Mouse (Mus musculus) kidney, embryonic 15.5 days (tissue): ENCODE measurements around the gene Pax1. TPM values are rescaled to one million over a fixed set of nuclear protein-coding genes. Genes with fewer than 3 reads are reported as not detected.

Experiments
- ATAC-seq: fragments of 200-750 bp; cut with Nextera tagmentation; replicated peaks from 2 replicates; pipeline ENCODE4 v1.8.0; 2017; ENCODE audit warnings: moderate TSS enrichment; ENCODE audit not compliant: low FRiP score
- H3K27ac ChIP-seq: fragments of 300-500 bp; sonication (generic); 2 replicates; pipeline ENCODE4 v1.5.1; 2015; ENCODE audit warnings: mild to moderate bottlenecking, inconsistent platforms
- H3K27me3 ChIP-seq: fragments of 300-500 bp; sonication (generic); 2 replicates; pipeline ENCODE4 v1.6.1; 2015; ENCODE audit warnings: inconsistent platforms
- H3K36me3 ChIP-seq: fragments of 300-500 bp; sonication (generic); 2 replicates; pipeline ENCODE4 v1.6.1; 2015; ENCODE audit warnings: inconsistent platforms
- H3K4me1 ChIP-seq: fragments of 300-500 bp; sonication (generic); 2 replicates; pipeline ENCODE4 v1.6.1; 2015; ENCODE audit warnings: inconsistent platforms
- H3K4me2 ChIP-seq: fragments of 300-500 bp; sonication (generic); 2 replicates; pipeline ENCODE4 v1.6.1; 2015; ENCODE audit warnings: moderate library complexity, mild to moderate bottlenecking, inconsistent platforms
- H3K4me3 ChIP-seq: fragments of 300-500 bp; sonication (generic); replicated peaks from 2 replicates; pipeline ENCODE4 v1.5.1; 2015; ENCODE audit warnings: mild to moderate bottlenecking, inconsistent platforms
- H3K9ac ChIP-seq: fragments of 300-500 bp; sonication (generic); 2 replicates; pipeline ENCODE4 v1.6.1; 2015; ENCODE audit warnings: mild to moderate bottlenecking, inconsistent platforms
- H3K9me3 ChIP-seq: fragments of 300-500 bp; sonication (generic); replicated peaks from 2 replicates; pipeline ENCODE4 v1.6.1; 2016; ENCODE audit warnings: inconsistent platforms
- WGBS: fragments of 180-500 bp; shearing (Covaris S2); methylation state at CpG from one replicate; pipeline ENCODE4 v1.1.7; 2015; ENCODE audit warnings: mixed read lengths; 5-methylcytosine and 5-hydroxymethylcytosine counted together
- polyA plus RNA-seq: library from polyadenylated mRNA; unstranded; fragments of >200 nt; fragmentation: Nextera tagmentation; extraction: Ambion mirVana; gene quantifications from 2 replicates; pipeline ENCODE4 v1.2.1, GENCODE M21; 2015

Pax1 gene
- polyA plus RNA-seq, 1 experiment from 2014 or later: 0.32 TPM

DNA sequence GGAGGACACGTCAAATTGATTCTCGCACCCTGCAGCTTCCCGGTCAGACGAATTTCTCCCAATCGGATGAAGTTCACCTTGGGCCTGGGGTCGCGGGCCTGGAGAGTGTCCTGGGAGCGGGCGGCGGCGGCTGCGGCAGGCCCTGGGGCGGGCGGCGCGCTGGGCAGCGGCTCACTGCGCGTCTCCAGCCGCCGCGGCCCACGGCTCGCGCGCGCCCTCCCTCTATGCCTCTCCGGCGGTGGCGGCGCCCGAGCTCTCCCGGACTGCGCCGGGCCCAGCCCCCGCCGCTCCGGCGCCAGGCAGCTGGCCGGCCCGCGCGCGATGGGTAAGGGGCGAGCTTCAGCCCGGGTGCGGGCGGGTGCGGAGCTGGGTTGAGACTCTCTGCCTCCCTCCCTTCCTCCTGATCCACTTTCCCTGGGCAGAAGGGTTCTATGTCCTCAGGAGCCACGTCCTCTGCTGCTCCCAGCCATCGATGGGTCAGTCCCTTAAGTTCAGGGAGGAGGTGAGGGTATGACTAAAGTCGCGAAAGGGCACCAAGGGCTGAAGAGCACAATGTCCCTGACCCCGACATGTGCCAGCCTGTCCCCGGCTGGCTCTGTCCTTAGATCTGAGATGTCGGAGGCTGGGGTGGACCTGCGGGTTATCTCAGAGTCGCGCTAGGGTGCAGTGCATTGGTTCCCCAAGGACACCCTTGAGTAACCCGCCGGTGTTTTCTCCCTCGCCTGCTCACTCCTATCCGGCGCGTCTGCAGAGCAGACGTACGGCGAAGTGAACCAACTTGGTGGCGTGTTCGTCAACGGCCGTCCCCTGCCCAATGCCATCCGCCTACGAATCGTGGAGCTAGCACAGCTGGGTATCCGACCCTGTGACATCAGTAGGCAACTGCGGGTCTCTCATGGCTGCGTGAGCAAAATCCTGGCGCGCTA is 3.5 kb downstream of the Pax1 start:
- ATAC-seq: peak; percentile 61
- Histone ChIP-seq H3K27me3 (peaks cover 94% of the 10 kb centered on the region), H3K4me1 (peaks cover 21% of the 10 kb centered on the region), H3K9me3 (no peaks in the 10 kb centered on the region), H3K4me3 (peak overlapping the region; percentile 34), H3K4me2 (peak overlapping the region; percentile 56), H3K9ac (no peak overlapping the region), H3K27ac (no peak overlapping the region), H3K36me3 (no peaks in the 10 kb centered on the region)
- under 1% methylated on average over 80 of the region's 80 CpGs for WGBS

DNA sequence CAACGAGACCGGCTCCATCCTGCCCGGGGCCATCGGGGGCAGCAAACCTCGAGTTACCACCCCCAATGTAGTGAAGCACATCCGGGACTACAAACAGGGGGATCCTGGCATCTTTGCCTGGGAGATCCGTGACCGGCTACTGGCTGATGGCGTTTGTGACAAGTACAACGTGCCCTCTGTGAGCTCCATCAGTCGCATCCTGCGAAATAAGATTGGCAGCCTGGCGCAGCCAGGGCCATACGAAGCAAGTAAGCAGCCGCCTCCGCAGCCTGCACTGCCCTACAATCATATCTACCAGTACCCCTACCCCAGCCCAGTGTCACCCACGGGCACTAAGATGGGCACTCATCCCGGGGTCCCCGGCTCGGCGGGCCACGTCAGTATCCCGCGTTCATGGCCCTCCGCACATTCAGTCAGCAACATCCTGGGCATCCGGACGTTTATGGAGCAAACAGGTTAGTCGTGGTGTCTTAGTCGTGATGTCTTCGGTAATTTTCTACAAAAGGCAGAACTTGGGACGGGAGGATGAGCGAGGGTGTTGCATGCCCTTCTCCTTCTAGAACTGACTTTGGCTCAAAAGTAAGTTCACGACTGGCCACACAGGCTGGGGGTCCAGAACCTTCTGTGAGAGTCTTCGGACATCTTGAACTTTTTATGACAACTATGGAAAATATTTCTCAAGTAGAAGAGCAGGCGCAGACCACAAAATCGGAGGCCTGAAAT is 4.3 kb downstream of the Pax1 start:
- Histone ChIP-seq H3K4me3 (0 out of 2 replicates have a peak overlapping the region, but pooled peaks have one; percentile 34), H3K9me3 (no peaks in the 10 kb centered on the region), H3K9ac (no peak overlapping the region), H3K27ac (no peak overlapping the region), H3K27me3 (peaks cover 94% of the 10 kb centered on the region), H3K4me2 (peak overlapping the region; percentile 56; the same call in 1 of the 2 replicates), H3K36me3 (no peaks in the 10 kb centered on the region), H3K4me1 (peaks cover 21% of the 10 kb centered on the region)
- no peak for ATAC-seq
- WGBS: 1% methylated on average over 36 of the region's 36 CpGs

DNA sequence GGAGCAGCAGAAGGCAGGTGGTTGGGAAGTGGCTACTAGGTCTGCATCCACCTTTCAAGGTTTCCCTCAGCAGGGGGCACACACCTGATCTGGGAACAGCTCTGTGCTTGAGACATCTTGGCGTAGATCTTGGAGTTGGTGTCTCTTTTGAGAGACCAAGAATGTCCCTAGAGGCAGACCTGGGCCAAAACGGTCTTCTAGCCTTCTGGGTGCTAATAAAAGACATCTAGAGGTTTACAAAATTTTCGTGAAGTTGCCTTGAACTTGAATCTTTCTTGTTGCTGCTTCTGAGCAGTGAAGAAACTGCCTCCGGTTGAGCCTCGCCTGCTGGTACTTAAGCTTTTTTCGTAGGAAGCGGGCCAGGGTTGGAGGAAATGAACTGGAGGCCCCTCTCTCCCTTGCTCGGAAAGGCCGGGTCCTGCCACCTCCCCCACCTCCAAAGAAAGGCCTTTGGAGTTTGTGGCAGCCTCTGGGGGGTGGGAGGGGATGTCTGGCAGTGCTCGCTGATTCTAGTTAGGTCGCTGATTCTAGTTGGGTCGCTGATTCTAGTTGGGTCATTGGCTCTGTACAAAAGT is 5.6 kb downstream of the Pax1 start:
- Histone ChIP-seq H3K4me2 (no peak overlapping the region), H3K27me3 (peaks cover 93% of the 10 kb centered on the region), H3K27ac (no peak overlapping the region), H3K9me3 (no peaks in the 10 kb centered on the region), H3K4me1 (peaks cover 21% of the 10 kb centered on the region), H3K4me3 (no peak overlapping the region), H3K36me3 (no peaks in the 10 kb centered on the region), H3K9ac (no peak overlapping the region)
- WGBS: 3% methylated on average over 12 of the region's 12 CpGs
- ATAC-seq: no peak

DNA sequence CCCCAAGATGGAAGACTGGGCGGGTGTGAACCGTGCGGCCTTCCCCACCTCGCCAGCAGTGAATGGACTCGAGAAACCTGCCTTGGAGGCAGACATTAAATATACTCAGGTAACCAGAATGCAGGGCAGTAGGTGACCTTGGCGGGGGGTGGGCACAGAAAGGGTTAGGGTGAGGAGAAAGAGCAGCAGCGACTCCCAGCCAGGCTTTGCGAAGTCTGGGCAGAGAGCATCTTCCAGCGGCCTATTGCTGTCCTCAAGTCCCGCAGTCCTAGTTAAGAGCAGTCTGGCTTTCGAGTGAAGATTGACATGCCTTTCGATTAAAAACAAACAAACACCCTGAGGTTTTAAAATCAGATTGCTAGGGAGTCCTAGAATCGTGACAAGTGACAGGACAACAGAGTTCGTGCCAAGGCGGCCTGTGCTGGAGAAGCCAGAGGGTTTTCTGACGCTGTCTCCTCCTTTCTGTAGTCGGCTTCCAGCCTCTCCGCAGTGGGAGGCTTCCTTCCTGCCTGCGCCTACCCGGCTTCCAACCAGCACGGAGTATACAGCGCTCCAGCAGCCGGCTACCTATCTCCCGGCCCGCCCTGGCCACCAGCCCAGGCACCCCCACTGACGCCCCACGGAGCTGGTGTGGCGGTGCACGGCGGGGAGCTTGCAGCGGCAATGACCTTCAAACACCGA is 6.3 kb downstream of the Pax1 start:
- Histone ChIP-seq H3K36me3 (no peaks in the 10 kb centered on the region), H3K9me3 (no peaks in the 10 kb centered on the region), H3K4me2 (0 out of 2 replicates have a peak overlapping the region, but pooled peaks have one; percentile 25), H3K27me3 (peaks cover 93% of the 10 kb centered on the region), H3K4me1 (peaks cover 21% of the 10 kb centered on the region), H3K27ac (no peak overlapping the region), H3K4me3 (no peak overlapping the region), H3K9ac (no peak overlapping the region)
- ATAC-seq: no peak; the same call in 1 of the 2 replicates
- 2% methylated on average over 32 of the region's 32 CpGs for WGBS

DNA sequence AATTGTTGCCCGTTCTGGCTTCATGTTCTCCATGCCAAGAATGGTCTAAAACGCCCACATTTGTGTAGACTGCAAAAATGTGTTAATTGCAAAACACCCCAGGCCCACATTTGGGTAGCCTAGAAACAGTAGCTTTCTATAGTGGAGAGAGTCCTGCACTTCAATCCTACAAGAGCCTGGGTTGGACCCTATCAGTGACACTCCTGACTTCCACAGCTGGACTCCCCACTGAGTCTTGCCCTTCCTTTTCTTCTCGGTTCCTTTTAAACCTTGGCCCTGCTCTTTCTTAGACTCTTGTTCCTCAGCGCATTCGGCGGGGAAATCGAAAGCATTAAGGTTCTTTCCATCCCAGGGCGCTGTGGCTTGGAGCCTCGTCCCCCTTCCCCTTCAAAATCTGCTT is 7.8 kb downstream of the Pax1 start:
- Histone ChIP-seq H3K36me3 (no peaks in the 10 kb centered on the region), H3K4me3 (no peak overlapping the region), H3K27me3 (peaks cover 93% of the 10 kb centered on the region), H3K27ac (no peak overlapping the region), H3K9me3 (no peaks in the 10 kb centered on the region), H3K9ac (no peak overlapping the region), H3K4me2 (no peak overlapping the region), H3K4me1 (peaks cover 29% of the 10 kb centered on the region)
- no peak for ATAC-seq
- 3% methylated on average over 9 of the region's 9 CpGs for WGBS

DNA sequence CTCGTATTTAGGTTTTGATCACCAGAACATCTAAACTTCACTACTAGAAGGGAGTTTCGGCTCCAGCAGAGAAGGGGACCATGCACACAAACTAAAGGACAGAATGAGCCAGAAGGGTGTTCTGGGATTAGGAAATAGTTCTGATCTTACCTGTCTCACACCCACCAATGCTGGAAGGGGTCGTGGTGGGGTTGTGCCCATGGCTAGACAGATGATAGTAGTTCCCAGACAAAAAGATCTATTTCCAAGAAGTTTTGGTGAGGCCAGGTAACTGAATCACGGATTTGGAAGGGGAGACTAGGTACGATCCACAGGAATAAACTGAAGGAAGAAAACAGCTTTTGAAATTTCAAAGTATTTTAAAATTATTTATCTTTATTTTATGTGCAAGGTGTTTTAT is 8.4 kb downstream of the Pax1 start:
- Histone ChIP-seq H3K4me1 (peaks cover 24% of the 10 kb centered on the region), H3K27ac (no peak overlapping the region), H3K9ac (no peak overlapping the region), H3K9me3 (no peaks in the 10 kb centered on the region), H3K4me3 (no peak overlapping the region), H3K36me3 (no peaks in the 10 kb centered on the region), H3K4me2 (no peak overlapping the region), H3K27me3 (peaks cover 93% of the 10 kb centered on the region)
- no peak for ATAC-seq
- WGBS: 10% methylated on average over 5 of the region's 5 CpGs

DNA sequence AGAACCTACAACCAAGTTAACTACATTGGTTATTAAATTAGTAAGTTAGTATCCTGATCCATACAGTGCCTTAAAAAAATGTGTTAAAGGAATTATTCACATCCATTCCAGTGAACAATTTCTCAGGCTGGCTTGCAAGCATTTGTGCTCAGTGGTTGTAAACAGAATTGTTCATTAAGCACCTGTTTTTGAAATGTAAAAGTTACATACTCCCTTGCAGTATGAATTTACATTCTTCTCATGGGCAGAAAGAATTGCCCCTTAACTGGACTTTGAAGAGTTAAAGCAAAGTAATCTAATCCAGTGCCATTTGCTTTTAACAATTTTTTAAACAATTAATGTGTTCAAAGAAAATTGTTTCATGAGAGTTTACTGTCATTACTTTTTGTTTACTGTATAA is 9.6 kb downstream of the Pax1 start:
- H3K4me3 ChIP-seq: no peak overlapping the region
- H3K9me3 ChIP-seq: no peaks in the 10 kb centered on the region
- no peak overlapping the region for H3K27ac ChIP-seq
- no peaks in the 10 kb centered on the region for H3K36me3 ChIP-seq
- H3K4me1 ChIP-seq: peaks cover 14% of the 10 kb centered on the region
- H3K27me3 ChIP-seq: peaks cover 92% of the 10 kb centered on the region
- no peak for ATAC-seq
- H3K4me2 ChIP-seq: no peak overlapping the region
- no peak overlapping the region for H3K9ac ChIP-seq

DNA sequence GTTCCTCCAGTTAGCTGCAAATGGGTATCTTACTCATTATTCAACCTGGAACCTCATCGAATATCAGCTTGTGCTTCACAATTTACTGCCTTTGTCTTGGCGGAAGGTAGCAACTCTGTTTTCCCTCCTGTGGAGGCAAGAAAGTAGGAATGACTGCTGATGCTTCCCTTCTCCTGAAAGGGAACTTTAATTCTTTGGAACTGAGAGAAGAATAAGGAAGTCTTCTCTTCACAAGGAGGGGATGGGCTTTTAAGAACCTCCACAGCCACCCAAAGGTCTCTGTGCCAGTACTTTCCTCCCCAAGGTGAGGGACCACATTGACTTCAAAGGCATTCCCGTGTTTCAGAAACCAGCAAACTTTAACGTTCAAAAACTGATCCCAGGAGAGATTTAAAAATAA is 10.1 kb downstream of the Pax1 start:
- Histone ChIP-seq H3K27ac (no peak overlapping the region), H3K4me1 (peaks cover 14% of the 10 kb centered on the region), H3K9me3 (no peaks in the 10 kb centered on the region), H3K9ac (no peak overlapping the region), H3K27me3 (peaks cover 92% of the 10 kb centered on the region), H3K4me3 (no peak overlapping the region), H3K4me2 (no peak overlapping the region), H3K36me3 (no peaks in the 10 kb centered on the region)
- no peak for ATAC-seq
- WGBS: 5% methylated on average over 4 of the region's 4 CpGs

DNA sequence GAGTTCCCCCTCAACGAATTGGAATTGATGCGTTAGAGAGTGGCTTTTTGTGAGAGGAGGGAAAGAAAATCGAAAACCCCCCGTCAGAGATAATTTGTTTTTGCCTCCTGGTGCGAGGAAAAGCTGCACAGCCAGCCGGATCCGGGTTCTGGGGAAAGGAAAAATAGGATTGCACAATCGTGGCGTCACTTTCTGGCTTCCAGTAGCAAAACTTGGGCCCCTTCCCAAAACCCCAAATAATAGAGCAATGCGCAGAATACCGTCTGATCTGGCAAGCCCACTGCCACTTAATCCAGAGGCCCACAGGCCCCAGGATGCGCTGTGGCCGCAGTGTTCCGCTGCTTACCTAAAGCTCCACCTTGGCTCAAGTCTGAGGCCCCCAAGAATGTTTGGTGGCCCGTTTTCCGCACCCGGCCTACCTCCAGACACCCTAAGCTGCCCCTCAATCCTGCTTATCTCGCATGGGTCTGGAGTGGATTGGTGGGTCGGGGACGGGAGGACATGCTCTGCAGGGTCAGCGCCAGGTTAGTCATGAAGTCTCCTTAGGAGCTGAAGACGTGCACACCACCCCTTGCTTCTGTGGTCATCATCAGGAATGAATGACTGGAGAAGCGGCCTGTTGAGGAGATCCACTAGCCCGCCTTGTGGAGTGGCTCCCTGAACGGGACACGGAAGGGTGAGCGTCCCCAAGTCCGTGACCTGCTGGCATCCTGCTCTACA is 11.4 kb downstream of the Pax1 start:
- Histone ChIP-seq H3K27ac (no peak overlapping the region), H3K36me3 (no peaks in the 10 kb centered on the region), H3K9ac (no peak overlapping the region), H3K4me1 (peaks cover 10% of the 10 kb centered on the region), H3K4me2 (no peak overlapping the region), H3K27me3 (peaks cover 92% of the 10 kb centered on the region), H3K4me3 (no peak overlapping the region), H3K9me3 (no peaks in the 10 kb centered on the region)
- ATAC-seq: 0 out of 2 replicates have a peak, but pooled peaks have one; percentile 12
- WGBS: 2% methylated on average over 28 of the region's 28 CpGs

DNA sequence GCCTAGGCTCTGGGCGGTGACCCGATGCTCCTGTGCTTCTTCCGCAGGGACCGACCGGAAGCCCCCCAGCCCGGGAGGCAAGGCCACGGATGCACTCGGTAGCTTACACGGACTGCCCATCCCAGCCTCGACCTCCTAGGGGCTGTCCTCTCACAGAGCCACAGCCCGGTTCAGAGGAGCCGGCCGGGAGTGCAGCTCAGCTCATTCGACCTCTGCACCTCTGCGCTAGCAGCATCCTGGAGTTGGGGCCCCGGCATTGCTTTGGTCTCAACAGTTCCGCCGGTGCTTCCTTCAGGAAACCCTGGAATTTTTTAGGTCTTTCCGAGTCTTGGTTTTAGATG is 11.9 kb downstream of the Pax1 start:
- Histone ChIP-seq H3K36me3 (no peaks in the 10 kb centered on the region), H3K4me1 (peaks cover 8% of the 10 kb centered on the region), H3K9me3 (no peaks in the 10 kb centered on the region), H3K4me3 (no peak overlapping the region), H3K4me2 (no peak overlapping the region), H3K27ac (no peak overlapping the region), H3K9ac (no peak overlapping the region), H3K27me3 (peaks cover 92% of the 10 kb centered on the region)
- under 1% methylated on average over 19 of the region's 19 CpGs for WGBS
- 0 out of 2 replicates have a peak, but pooled peaks have one; percentile 25 for ATAC-seq

DNA sequence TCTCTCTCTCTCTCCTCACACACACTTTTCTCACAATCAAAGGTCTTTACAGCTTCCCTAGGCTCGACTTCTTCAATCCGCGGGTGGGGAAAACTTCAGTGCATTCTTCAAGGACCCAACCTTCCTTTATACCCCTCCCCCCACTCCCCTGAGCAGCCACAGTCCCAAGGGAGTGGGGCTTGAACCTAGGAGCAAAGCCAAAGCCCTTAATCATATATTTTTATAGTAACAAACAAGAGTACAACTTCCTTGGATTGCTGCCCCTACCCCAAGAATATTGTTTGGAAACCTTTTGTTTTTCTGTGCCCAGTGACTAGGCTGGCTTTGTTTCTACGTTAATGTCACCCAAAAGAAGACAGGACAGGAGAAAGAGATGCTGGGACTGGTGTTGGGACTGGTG is 12.5 kb downstream of the Pax1 start:
- H3K27ac ChIP-seq: no peak overlapping the region
- WGBS: 5% methylated on average over 4 of the region's 4 CpGs

More for the DNA sequence above, 12.5 kb downstream of the Pax1 start:
- Histone ChIP-seq H3K4me3 (no peak overlapping the region), H3K27me3 (peaks cover 92% of the 10 kb centered on the region), H3K36me3 (no peaks in the 10 kb centered on the region), H3K4me2 (no peak overlapping the region), H3K9ac (no peak overlapping the region), H3K9me3 (no peaks in the 10 kb centered on the region), H3K4me1 (peaks cover 8% of the 10 kb centered on the region)
- no peak for ATAC-seq
